Mouse (Mus musculus) Patski (cell line): Measurements from ENCODE around the gene Crip1. TPM values are rescaled to one million over a fixed set of nuclear protein-coding genes. Genes with fewer than 3 reads are reported as not detected.

Experiments used
- ATAC-seq: fragments of 100-300 bp; one replicate; pipeline ENCODE4 v1.8.0; 2021
- CTCF ChIA-PET: fragments of 350-600 bp; sonication (Branson Sonifier 250); formaldehyde crosslinking; loops from one replicate; lab custom pipeline; 2022; ENCODE audit warnings: inconsistent platforms; lab: Charles Lee
- POLR2A ChIA-PET: fragments of 350-600 bp; sonication (Branson Sonifier 250); formaldehyde crosslinking; loops from one replicate; lab custom pipeline; 2022; ENCODE audit warnings: antibody characterized with exemption, inconsistent platforms; lab: Charles Lee
- DNase-seq: peaks from one replicate; pipeline ENCODE4 v3.0.0-alpha.2; 2011; ENCODE audit warnings: low read depth, low spot score
- H3K27me3 ChIP-seq: fragments of 371-371 bp; one replicate; pipeline ENCODE4 v1.5.1; 2021
- CTCF ChIP-seq: fragments of 100-300 bp; IDR thresholded peaks from one replicate; pipeline ENCODE4 v1.5.1; 2021
- in situ Hi-C: fragments of 300-500 bp; cut with MboI; formaldehyde crosslinking; loops from 3 replicates; pipeline ENCODE4 v1.11.1; 2018; ENCODE audit warnings: low pct_unique_long_range_greater_than_20kb, mixed read lengths
- polyA plus RNA-seq: library from polyadenylated mRNA; unstranded; gene quantifications from one replicate; pipeline ENCODE4 v1.2.3, GENCODE M21; 2021

The Crip1 gene
- polyA plus RNA-seq, 1 experiment from 2014 or later, result 0.17 TPM

- no peak for TF ChIP-seq CTCF
- H3K27me3 ChIP-seq, result no peaks in the 10 kb centered on the region
- no peak for ATAC-seq
- in situ Hi-C loops, result no loop called here
- CTCF ChIA-PET, result interaction anchor here (1.9 kb wide), 1 partner anchor 12 kb away, joined by 5 read pairs; no protein-coding TSS in a partner anchor
- POLR2A ChIA-PET, result no interaction called here
- no peak for DNase-seq
Measured at GRCm38 (mm10) chr12:113130732-113131131, 15.4 kb upstream of the Crip1 start.

DNA sequence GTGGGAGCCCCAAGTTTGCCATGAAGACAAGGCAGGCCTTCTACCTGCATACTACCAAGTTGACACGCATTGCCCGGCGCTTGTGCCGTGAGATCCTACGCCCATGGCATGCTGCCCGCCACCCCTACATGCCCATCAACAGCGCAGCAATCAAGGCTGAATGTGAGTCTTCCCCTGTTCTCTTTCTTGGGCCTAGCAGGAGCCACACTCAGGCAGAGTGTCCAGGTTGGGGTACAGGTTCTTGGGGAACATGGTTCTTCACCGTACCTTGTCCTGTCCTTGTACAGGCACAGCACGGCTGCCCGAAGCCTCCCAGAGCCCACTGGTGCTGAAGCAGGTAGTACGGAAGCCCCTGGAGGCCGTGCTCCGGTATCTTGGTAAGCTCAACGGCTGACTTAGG, 14.5 kb upstream of the Crip1 start:
- H3K27me3 ChIP-seq, result no peaks in the 10 kb centered on the region
- ATAC-seq (no peak), DNase-seq (no peak)
- ChIA-PET POLR2A (no interaction called here), CTCF (interaction anchor here (0.7 to 1.9 kb wide), 2 partner anchors 12 to 13 kb away, joined by 3 to 5 read pairs; no protein-coding TSS in a partner anchor)
- in situ Hi-C loops, result no loop called here
- no peak for TF ChIP-seq CTCF

DNA sequence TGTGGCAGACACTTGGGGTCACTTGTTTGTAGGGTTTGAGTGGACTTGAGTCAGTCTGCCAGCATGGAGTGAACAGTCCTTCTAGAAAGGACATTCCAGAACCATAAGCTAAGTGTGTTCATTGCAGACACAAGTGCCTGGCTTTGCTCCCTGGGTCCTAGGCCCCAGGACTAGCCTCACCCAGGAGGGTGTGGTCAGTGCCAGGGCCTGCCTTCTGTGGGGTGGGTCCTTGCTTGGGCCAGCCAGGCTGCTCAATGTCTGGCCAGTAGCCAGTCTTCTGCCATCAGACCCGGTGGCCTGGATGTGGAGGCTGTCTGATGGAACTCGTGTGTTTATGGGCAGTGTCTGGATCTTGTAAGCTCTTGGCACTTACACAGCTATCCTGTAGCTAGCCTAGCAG, 13.5 kb upstream of the Crip1 start:
- TF ChIP-seq CTCF, result no peak
- DNase-seq, result no peak
- ChIA-PET POLR2A (no interaction called here), CTCF (no interaction called here)
- peak; percentile 55 for ATAC-seq
- in situ Hi-C loops, result no loop called here
- no peaks in the 10 kb centered on the region for H3K27me3 ChIP-seq

DNA sequence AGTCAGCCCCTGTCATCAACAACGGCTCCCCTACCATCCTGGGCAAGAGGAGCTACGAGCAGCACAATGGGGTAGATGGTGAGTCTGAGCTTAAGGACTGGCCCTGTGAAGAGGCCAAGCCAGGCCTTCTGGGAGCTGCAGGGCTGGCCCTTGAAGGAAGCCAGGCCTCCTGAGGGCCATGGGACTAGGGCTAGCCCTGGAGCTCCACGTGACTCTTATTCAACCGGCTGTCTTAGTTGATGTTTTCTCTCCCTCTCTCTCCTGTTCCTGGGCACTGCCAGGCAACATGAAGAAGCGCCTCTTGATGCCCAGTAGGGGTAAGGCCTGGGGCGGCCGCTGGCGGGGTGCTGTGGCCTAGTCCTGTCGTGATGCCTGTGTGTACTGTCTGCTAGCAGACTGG, 12.9 kb upstream of the Crip1 start:
- in situ Hi-C loops, result no loop called here
- no peak for TF ChIP-seq CTCF
- H3K27me3 ChIP-seq, result no peaks in the 10 kb centered on the region
- POLR2A ChIA-PET, result no interaction called here
- DNase-seq, result no peak
- no peak for ATAC-seq
- CTCF ChIA-PET, result interaction anchor here (0.7 kb wide), 1 partner anchor 14 kb away, joined by 3 read pairs; no protein-coding TSS in a partner anchor

DNA sequence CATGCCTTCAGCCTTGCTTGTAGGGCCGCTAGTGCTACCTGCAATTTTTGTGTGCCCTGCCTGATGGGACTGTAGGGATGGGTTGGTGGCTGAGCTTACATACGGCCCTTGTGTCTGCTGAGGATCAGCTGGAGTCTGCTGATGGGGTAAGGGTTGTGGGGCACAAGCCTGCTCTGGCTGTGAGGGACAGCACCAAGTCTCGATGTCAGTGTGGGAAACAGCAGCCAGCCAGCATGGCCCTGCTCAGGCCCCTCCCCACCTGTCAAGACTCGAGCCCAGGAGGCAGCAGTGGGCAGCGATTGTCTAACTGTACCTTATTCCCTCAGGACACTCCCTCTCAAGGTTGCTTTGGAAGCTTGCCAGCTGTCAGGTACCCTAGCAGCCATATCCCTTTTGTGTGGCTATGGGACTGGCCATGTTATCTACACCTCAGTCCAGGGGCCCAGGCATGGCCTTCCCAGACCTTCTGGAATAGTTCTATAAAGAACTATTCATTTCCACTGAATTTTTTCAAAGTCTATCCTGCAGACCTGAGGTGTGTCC, 12.2 kb upstream of the Crip1 start:
- ChIA-PET CTCF (interaction anchor here (1.4 kb wide), 1 partner anchor 11 kb away, joined by 4 read pairs; no protein-coding TSS in a partner anchor), POLR2A (interaction anchor here (1.0 kb wide), 1 partner anchor 10 kb away, joined by 3 read pairs; no protein-coding TSS in a partner anchor)
- TF ChIP-seq CTCF, result no peak
- no peaks in the 10 kb centered on the region for H3K27me3 ChIP-seq
- DNase-seq (no peak), ATAC-seq (no peak)
- in situ Hi-C loops, result no loop called here

DNA sequence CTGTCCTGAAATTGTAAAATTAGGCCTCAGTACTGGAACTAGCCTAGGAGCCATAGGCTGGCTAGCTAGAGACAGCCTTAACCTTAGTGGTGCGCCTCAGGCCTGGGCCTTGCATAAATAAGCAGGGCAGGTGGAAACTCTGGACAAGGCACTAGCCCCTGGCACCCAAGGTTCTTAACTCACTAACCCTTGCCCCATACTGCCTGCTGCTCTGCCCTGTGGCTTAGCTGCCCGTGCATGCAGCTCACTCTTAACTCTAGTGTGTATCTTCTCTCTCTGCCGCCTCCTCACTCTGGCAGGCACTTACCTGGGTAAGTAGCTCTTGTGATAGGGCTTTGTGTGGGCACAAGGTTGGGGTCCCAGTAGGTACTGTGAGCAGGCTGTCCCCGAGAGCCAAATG, 11.6 kb upstream of the Crip1 start:
- in situ Hi-C loops, result no loop called here
- CTCF ChIA-PET, result interaction anchor here (1.4 kb wide), 1 partner anchor 11 kb away, joined by 4 read pairs; no protein-coding TSS in a partner anchor

DNA sequence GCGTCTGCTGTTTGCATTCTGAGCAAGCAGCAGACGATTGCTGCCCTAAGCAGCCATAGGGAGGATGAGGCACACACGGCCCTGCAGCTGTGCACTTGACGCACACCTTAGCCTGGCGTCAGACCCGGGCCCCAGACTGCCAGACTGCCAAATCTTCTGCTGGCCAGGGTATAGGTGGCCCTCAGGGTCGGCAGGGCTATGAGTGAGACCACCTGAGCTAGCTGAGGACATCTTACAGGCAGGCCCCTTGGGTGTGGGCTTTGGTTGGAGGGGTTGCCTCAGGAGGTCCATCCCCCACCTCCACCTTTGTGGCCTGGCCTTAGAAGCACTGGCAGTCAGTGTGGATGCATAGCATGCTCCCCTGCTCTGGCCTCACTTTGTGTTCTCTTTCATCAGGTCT, 10.7 kb upstream of the Crip1 start:
- CTCF ChIA-PET, result no interaction called here
- POLR2A ChIA-PET, result no interaction called here
- TF ChIP-seq CTCF, result no peak
- in situ Hi-C loops, result no loop called here
- no peak for DNase-seq
- no peak for ATAC-seq
- no peaks in the 10 kb centered on the region for H3K27me3 ChIP-seq

More for the DNA sequence above, 11.6 kb upstream of the Crip1 start:
- no peak for TF ChIP-seq CTCF
- no peaks in the 10 kb centered on the region for H3K27me3 ChIP-seq
- ATAC-seq (no peak), DNase-seq (no peak)
- POLR2A ChIA-PET, result interaction anchor here (1.0 kb wide), 1 partner anchor 10 kb away, joined by 3 read pairs; no protein-coding TSS in a partner anchor

DNA sequence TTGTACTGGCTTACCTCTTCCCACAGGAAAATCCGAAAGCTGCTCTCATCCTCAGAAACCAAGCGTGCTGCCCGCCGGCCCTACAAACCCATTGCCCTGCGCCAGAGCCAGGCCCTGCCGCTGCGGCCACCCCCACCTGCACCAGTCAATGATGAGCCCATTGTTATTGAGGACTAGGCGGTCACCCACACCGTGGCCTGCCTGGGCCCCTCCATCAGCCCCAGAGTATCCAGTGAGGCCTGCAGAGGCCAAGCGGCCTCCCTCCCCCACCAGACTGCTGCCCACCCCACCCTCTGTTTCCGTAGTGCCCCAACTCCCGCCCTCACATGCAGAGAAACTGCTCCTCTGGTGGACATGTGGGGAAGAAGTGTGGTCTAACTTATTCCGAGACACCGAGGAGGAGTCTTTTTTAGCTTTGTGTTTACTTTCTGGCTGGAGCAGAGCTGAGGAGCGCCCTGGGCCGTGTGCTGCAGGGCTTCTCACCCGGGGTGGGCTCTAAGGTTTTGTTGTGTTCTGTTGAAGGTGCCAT, 9.6 kb upstream of the Crip1 start:
- ATAC-seq (no peak), DNase-seq (no peak)
- in situ Hi-C loops, result no loop called here
- ChIA-PET POLR2A (no interaction called here), CTCF (interaction anchor here (1.6 kb wide), 1 partner anchor 12 kb away, joined by 4 read pairs; no protein-coding TSS in a partner anchor)
- no peaks in the 10 kb centered on the region for H3K27me3 ChIP-seq
- no peak for TF ChIP-seq CTCF

DNA sequence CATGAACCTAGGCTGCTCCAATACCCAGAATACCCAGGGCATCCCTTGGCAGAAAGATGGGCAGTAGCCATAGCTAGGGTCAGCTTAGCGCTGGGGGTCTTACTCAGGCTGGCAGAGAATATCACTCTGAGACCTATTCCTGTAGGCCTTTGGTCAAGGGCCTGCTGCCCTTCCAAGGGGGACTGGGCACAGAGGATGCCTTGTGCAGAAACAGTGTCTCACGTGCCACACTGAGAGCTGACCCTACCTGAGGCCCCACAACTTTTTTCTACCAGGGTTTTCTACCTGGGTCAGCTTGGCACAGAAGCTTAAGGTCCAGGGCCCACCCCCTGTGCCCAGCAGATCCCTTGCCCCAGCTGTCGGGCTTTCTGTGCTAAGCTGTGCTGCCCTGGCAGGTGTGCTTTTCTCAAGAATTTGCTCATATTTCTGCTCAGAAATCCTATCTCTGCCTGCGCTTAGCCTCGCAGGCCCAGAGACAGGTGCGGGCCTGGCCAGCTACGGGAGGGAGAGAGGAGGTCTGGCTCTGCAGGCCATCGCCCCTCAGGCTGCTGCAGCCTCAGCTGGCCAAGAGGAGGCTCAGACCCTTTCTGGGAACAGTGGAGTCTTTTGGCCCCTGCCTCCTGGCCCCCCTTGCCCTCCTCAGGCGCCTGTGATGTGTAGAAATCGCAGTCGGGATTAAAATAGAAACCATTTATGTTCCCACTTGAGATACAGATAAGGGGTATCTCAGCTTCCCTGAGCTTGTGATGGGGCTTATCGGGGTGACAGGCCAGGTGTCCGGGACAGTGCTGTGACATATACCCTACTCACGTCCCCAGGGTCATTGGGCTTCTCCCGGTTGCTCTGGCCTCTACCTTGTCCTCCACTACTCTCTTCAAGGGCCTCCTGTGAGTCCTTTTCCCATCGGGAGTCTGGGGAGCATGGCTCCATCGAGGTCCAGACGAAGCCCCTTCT, 8.6 kb upstream of the Crip1 start:
- no peak for TF ChIP-seq CTCF
- no peak for DNase-seq
- ChIA-PET POLR2A (interaction anchor here (1.6 to 1.9 kb wide), 2 partner anchors 9 to 31 kb away, joined by 5 read pairs; no protein-coding TSS in a partner anchor), CTCF (interaction anchor here (1.0 to 1.6 kb wide), 2 partner anchors 13 to 18 kb away, joined by 3 to 4 read pairs; no protein-coding TSS in a partner anchor)
- no peak for ATAC-seq
- H3K27me3 ChIP-seq, result no peaks in the 10 kb centered on the region
- in situ Hi-C loops, result no loop called here

GRCm38 (mm10) chr12:113138291-113138690, 7.8 kb upstream of the Crip1 start:
- in situ Hi-C loops, result no loop called here
- H3K27me3 ChIP-seq, result no peaks in the 10 kb centered on the region
- TF ChIP-seq CTCF, result no peak
- POLR2A ChIA-PET, result interaction anchor here (1.6 to 1.9 kb wide), 2 partner anchors 10 to 32 kb away, joined by 5 read pairs; no protein-coding TSS in a partner anchor
- DNase-seq (no peak), ATAC-seq (no peak)
- CTCF ChIA-PET, result interaction anchor here (1.0 to 1.2 kb wide), 2 partner anchors 17 to 133 kb away, joined by 3 read pairs; no protein-coding TSS in a partner anchor
